Mouse (Mus musculus) liver, embryonic 14.5 days (tissue): Measurements from ENCODE around the gene Stat5b.

ENCODE experiments used
- CTCF ChIP-seq: IDR thresholded peaks from 2 replicates; pipeline ENCODE4 v1.5.1; 2016; ENCODE audit warnings: antibody characterized with exemption, low read depth, control low read depth
- EP300 ChIP-seq: IDR thresholded peaks from 2 replicates; pipeline ENCODE4 v1.6.1; 2016; ENCODE audit warnings: antibody characterized with exemption, low read depth

DNA sequence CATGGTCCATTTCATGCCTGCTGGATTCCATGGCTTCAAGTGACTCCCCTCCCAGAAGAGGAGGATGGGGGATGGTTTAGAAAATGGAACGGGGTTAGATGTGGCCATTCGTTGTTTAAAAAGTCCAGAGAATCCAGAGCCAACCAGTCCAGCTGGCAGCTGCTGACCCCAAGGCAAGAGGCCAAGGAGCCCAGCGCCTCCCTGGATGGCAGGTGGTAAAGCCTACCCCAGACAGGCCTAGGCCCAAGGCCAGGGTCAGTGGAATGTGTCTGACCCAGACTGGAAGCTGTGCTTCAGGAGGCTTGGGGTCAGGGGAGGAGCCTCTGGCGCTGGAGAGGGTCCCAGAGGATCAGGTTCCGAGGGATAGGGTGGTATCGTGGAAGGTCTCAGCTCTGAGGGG lies 109.2 kb downstream of the Stat5b start:
- no peak for TF ChIP-seq CTCF
- no peak for TF ChIP-seq EP300
